Mouse (Mus musculus) hindbrain, embryonic 13.5 days (tissue): Measurements from ENCODE around the gene Stpg4. TPM values are rescaled to one million over a fixed set of nuclear protein-coding genes. Genes with fewer than 3 reads are reported as not detected.

ENCODE experiments used
- ATAC-seq: fragments of 200-750 bp; cut with Nextera tagmentation; 2 replicates; pipeline ENCODE4 v1.8.0; 2017; ENCODE audit warnings: moderate TSS enrichment; ENCODE audit not compliant: low FRiP score
- H3K27ac ChIP-seq: fragments of 300-500 bp; sonication (generic); 2 replicates; pipeline ENCODE4 v1.5.1; 2015; ENCODE audit warnings: inconsistent platforms, mild to moderate bottlenecking, moderate library complexity
- H3K27me3 ChIP-seq: fragments of 300-500 bp; sonication (generic); 2 replicates; pipeline ENCODE4 v1.6.1; 2015; ENCODE audit warnings: mild to moderate bottlenecking, inconsistent platforms
- H3K36me3 ChIP-seq: fragments of 300-500 bp; sonication (generic); 2 replicates; pipeline ENCODE4 v1.6.1; 2015; ENCODE audit warnings: mild to moderate bottlenecking, inconsistent platforms
- H3K4me1 ChIP-seq: fragments of 300-500 bp; sonication (generic); replicated peaks from 2 replicates; pipeline ENCODE4 v1.6.1; 2015; ENCODE audit warnings: inconsistent platforms
- H3K4me2 ChIP-seq: fragments of 300-500 bp; sonication (generic); 2 replicates; pipeline ENCODE4 v1.6.1; 2015; ENCODE audit warnings: inconsistent platforms, mild to moderate bottlenecking, moderate library complexity
- H3K4me3 ChIP-seq: fragments of 300-500 bp; sonication (generic); 2 replicates; pipeline ENCODE4 v1.5.1; 2015; ENCODE audit warnings: mild to moderate bottlenecking, inconsistent platforms
- H3K9ac ChIP-seq: fragments of 300-500 bp; sonication (generic); 2 replicates; pipeline ENCODE4 v1.6.1; 2015; ENCODE audit warnings: mild to moderate bottlenecking, inconsistent platforms
- H3K9me3 ChIP-seq: fragments of 300-500 bp; sonication (generic); 2 replicates; pipeline ENCODE4 v1.6.1; 2016; ENCODE audit warnings: inconsistent platforms
- WGBS: fragments of 180-500 bp; shearing (Covaris S2); methylation state at CpG from one replicate; pipeline ENCODE4 v1.1.7; 2015; 5-methylcytosine and 5-hydroxymethylcytosine counted together
- polyA plus RNA-seq: library from polyadenylated mRNA; unstranded; fragments of >200 nt; fragmentation: Nextera tagmentation; extraction: Ambion mirVana; gene quantifications from 2 replicates; pipeline ENCODE4 v1.2.1, GENCODE M21; 2015

The Stpg4 gene
- polyA plus RNA-seq, 1 experiment from 2014 or later, result not detected

GRCm38 (mm10) chr17:87402444-87402843 is 25.1 kb downstream of the Stpg4 start:
- H3K27ac ChIP-seq, result no peak overlapping the region
- WGBS, result 92% methylated on average over 11 of the region's 11 CpGs
- ATAC-seq, result no peak
- H3K9me3 ChIP-seq, result no peaks in the 10 kb centered on the region
- no peaks in the 10 kb centered on the region for H3K36me3 ChIP-seq
- H3K27me3 ChIP-seq, result no peaks in the 10 kb centered on the region
- no peak overlapping the region for H3K4me2 ChIP-seq
- no peaks in the 10 kb centered on the region for H3K4me1 ChIP-seq
- no peak overlapping the region for H3K9ac ChIP-seq
- H3K4me3 ChIP-seq, result no peak overlapping the region

- Histone ChIP-seq H3K36me3 (no peaks in the 10 kb centered on the region), H3K4me3 (no peak overlapping the region), H3K9ac (no peak overlapping the region), H3K4me2 (no peak overlapping the region), H3K27ac (no peak overlapping the region), H3K4me1 (no peaks in the 10 kb centered on the region), H3K27me3 (no peaks in the 10 kb centered on the region), H3K9me3 (no peaks in the 10 kb centered on the region)
- no peak for ATAC-seq
- WGBS, result 69% methylated on average over 11 of the region's 11 CpGs
Observed at GRCm38 (mm10) chr17:87397088-87397487, 30.5 kb downstream of the Stpg4 start.

GRCm38 (mm10) chr17:87391242-87391641 is 36.3 kb downstream of the Stpg4 start:
- Histone ChIP-seq H3K27ac (no peak overlapping the region), H3K9ac (no peak overlapping the region)
- no peak for ATAC-seq

DNA sequence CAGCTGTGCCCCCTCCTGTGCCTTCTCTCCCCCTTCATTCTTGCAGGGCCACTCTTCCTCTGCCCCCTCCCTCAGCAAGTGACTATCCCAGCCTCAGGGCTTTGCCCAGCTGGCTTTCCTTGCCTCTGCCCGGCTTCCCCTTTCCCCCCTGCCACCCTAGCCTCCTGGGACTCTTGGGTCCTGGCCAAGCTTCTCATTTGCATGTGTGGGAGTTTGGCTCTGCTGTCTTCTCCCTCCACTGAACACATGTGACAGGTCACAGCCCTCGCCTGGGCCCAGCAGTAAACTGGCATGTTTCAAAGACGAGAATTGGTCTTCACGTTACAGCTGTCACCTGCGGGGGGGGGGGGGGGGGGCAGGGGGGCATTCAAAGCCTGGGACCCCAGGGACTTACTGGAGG is 40.5 kb downstream of the Stpg4 start:
- peak; percentile 70 for ATAC-seq
- Histone ChIP-seq H3K4me3 (no peak overlapping the region), H3K9me3 (no peaks in the 10 kb centered on the region), H3K4me2 (no peak overlapping the region), H3K9ac (no peak overlapping the region), H3K36me3 (no peaks in the 10 kb centered on the region), H3K27me3 (no peaks in the 10 kb centered on the region), H3K4me1 (peaks cover 12% of the 10 kb centered on the region), H3K27ac (0 out of 2 replicates have a peak overlapping the region, but pooled peaks have one; percentile 12)
- 13% methylated on average over 3 of the region's 5 CpGs for WGBS

More at GRCm38 (mm10) chr17:87391242-87391641, 36.3 kb downstream of the Stpg4 start:
- WGBS, result 71% methylated on average over 7 of the region's 7 CpGs
- Histone ChIP-seq H3K36me3 (no peaks in the 10 kb centered on the region), H3K4me2 (no peak overlapping the region), H3K4me3 (no peak overlapping the region), H3K27me3 (no peaks in the 10 kb centered on the region), H3K9me3 (no peaks in the 10 kb centered on the region), H3K4me1 (peaks cover 12% of the 10 kb centered on the region)

- 65% methylated on average over 3 of the region's 3 CpGs for WGBS
- Histone ChIP-seq H3K9ac (no peak overlapping the region), H3K36me3 (no peaks in the 10 kb centered on the region), H3K4me2 (no peak overlapping the region), H3K4me3 (no peak overlapping the region), H3K4me1 (peaks cover 14% of the 10 kb centered on the region), H3K9me3 (no peaks in the 10 kb centered on the region), H3K27me3 (no peaks in the 10 kb centered on the region), H3K27ac (no peak overlapping the region)
- no peak for ATAC-seq
Observed at GRCm38 (mm10) chr17:87385835-87386234, 41.7 kb downstream of the Stpg4 start.

- Histone ChIP-seq H3K36me3 (no peaks in the 10 kb centered on the region), H3K4me1 (peaks cover 54% of the 10 kb centered on the region), H3K9me3 (no peaks in the 10 kb centered on the region), H3K9ac (no peak overlapping the region; the same call in 1 of the 2 replicates), H3K4me2 (no peak overlapping the region), H3K4me3 (no peak overlapping the region), H3K27me3 (no peaks in the 10 kb centered on the region), H3K27ac (peak overlapping the region; percentile 82; the same call in 1 of the 2 replicates)
- WGBS, result 62% methylated on average over 9 of the region's 9 CpGs
- ATAC-seq, result no peak
Observed at GRCm38 (mm10) chr17:87380681-87381080, 46.9 kb downstream of the Stpg4 start.

DNA sequence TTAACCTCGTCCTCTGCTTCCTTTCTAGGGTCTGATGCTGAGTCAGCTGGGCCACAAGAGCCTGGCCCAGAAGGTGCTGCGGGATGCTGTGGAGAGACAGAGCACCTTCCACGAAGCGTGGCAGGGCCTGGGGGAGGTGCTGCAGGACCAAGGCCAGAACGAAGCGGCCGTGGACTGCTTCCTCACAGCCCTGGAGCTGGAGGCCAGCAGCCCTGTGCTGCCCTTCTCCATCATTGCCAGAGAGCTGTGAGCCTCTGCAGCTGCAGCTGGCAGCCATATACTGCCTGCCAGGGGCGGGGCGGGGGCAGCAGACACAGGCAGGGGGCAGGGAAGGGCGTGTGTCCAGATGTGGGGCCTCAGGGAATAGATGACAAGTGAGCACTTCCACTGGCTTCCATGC is 47.7 kb downstream of the Stpg4 start:
- H3K4me2 ChIP-seq, result no peak overlapping the region
- ATAC-seq, result no peak
- H3K4me3 ChIP-seq, result no peak overlapping the region
- no peaks in the 10 kb centered on the region for H3K9me3 ChIP-seq
- no peaks in the 10 kb centered on the region for H3K36me3 ChIP-seq
- no peaks in the 10 kb centered on the region for H3K27me3 ChIP-seq
- peaks cover 54% of the 10 kb centered on the region for H3K4me1 ChIP-seq
- 57% methylated on average over 10 of the region's 10 CpGs for WGBS
- peak overlapping the region; percentile 49; the same call in 1 of the 2 replicates for H3K9ac ChIP-seq
- H3K27ac ChIP-seq, result peak overlapping the region; percentile 82

DNA sequence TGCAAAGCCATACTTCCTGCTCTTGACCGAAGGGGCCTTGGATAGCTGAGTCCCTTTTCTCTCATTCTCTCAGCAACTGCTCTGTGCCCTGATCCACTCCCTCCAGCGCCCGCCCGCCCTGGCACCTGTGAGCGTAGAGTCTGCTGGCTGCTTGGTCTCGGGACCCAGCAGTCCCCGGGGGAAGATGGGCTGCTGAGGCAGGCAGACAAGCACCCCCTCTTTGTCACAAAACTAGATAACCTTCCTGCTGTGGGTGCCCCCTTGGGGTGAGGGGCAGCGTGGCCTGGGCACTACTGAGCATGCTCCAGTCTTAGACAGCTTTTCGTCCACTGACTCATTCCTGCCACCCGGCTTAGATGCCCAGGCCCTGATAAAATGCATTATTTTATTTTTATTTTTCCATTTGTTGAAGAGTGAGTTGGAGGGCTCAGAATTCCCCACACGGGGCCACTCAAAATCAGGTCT is 48.3 kb downstream of the Stpg4 start:
- no peak for ATAC-seq
- no peak overlapping the region for H3K4me3 ChIP-seq
- no peak overlapping the region for H3K4me2 ChIP-seq
- 0 out of 2 replicates have a peak overlapping the region, but pooled peaks have one; percentile 49 for H3K9ac ChIP-seq
- WGBS, result 76% methylated on average over 11 of the region's 11 CpGs
- H3K27ac ChIP-seq, result peak overlapping the region; percentile 82
- H3K36me3 ChIP-seq, result no peaks in the 10 kb centered on the region
- H3K9me3 ChIP-seq, result no peaks in the 10 kb centered on the region
- H3K4me1 ChIP-seq, result peaks cover 54% of the 10 kb centered on the region
- H3K27me3 ChIP-seq, result no peaks in the 10 kb centered on the region

DNA sequence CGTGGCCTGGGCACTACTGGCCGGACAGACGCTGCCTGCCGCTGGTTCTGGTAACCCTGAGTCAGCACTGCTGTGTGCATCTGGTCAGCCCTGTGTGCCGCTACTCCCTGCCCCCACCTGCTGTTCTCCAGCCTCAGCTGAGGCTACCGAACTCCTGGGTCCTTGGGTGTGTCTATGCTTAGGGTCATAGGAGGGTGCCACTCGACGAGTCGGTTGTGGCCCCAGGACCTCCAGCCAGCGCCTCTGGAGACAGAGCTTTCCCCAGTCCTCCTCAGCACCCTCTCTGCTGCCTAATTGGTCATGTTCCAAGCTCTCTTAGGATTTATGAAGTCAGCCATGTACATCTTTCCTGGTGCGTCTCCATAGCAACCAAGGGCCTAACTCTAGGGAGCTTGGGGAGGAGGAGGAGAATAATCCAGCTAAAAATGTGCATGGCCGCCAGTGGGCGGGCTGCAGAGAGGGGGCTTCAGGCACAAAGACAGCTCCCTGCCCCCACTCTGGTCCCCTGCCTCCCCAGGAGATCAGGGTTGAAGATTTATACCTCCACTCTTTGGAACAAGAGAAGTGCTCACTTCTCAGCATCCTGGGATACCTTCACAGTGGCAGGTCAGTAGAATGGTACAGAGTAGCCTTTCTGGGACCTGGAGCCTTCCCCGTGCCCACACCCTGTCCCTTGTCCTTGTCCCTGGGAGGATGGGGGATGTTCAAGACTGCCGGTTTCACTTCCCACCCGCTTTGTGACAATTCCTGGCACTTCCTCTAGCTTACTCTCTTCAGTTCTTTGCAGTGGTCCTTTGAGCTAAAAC is 49.0 kb downstream of the Stpg4 start:
- H3K9me3 ChIP-seq, result no peaks in the 10 kb centered on the region
- H3K4me2 ChIP-seq, result 0 out of 2 replicates have a peak overlapping the region, but pooled peaks have one; percentile 16
- peak overlapping the region; percentile 35; the same call in 1 of the 2 replicates for H3K9ac ChIP-seq
- peak; percentile 55; the same call in 1 of the 2 replicates for ATAC-seq
- no peak overlapping the region for H3K4me3 ChIP-seq
- H3K4me1 ChIP-seq, result peaks cover 54% of the 10 kb centered on the region
- 41% methylated on average over 16 of the region's 16 CpGs for WGBS
- H3K36me3 ChIP-seq, result no peaks in the 10 kb centered on the region
- peak overlapping the region; percentile 82 for H3K27ac ChIP-seq
- no peaks in the 10 kb centered on the region for H3K27me3 ChIP-seq

GRCm38 (mm10) chr17:87377536-87377935 is 50.0 kb downstream of the Stpg4 start:
- ATAC-seq, result 0 out of 2 replicates have a peak, but pooled peaks have one; percentile 9
- H3K4me1 ChIP-seq, result peaks cover 61% of the 10 kb centered on the region

DNA sequence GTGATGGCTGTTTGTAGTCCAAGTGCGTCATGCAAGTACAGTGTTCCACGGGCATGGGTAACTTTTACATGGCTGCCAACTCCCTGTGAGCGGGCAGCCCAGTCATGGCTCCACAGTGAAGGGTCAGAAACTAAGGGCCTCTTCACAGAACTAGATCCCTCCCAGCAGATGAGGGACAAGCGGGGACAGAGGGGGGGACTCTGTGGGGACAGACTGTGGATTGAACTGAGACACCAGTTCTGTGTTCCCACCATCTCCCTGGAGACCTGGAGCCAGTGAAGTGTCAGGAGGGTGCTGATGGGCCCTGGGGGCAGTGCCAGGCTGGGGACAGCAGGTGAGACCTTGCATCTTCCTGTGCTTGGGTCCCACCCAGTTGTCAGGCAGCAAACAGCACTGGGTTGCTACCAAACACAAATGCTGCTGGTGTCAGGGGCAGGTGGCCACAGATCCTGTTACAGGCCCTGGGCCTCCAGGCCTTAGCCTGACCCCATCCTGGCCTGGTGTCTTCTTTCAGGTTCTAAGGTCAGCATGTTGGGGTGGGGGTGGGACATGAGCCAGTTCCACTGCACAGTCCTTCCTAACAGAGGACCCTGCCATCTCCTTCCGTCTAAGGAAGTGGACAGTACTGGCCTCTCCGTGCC is 50.6 kb downstream of the Stpg4 start:
- Histone ChIP-seq H3K36me3 (no peaks in the 10 kb centered on the region), H3K9me3 (no peaks in the 10 kb centered on the region), H3K4me2 (no peak overlapping the region), H3K9ac (no peak overlapping the region), H3K27me3 (no peaks in the 10 kb centered on the region), H3K4me3 (no peak overlapping the region), H3K4me1 (peaks cover 67% of the 10 kb centered on the region), H3K27ac (peak overlapping the region; percentile 30; the same call in 1 of the 2 replicates)
- 92% methylated on average over 6 of the region's 6 CpGs for WGBS
- no peak for ATAC-seq

More at GRCm38 (mm10) chr17:87377536-87377935, 50.0 kb downstream of the Stpg4 start:
- Histone ChIP-seq H3K4me2 (no peak overlapping the region), H3K27ac (peak overlapping the region; percentile 82; the same call in 1 of the 2 replicates), H3K4me3 (no peak overlapping the region), H3K36me3 (no peaks in the 10 kb centered on the region), H3K9me3 (no peaks in the 10 kb centered on the region), H3K27me3 (no peaks in the 10 kb centered on the region), H3K9ac (no peak overlapping the region)
- WGBS, result 64% methylated on average over 6 of the region's 6 CpGs

- WGBS, result 64% methylated on average over 10 of the region's 10 CpGs
- peak overlapping the region; percentile 4 for H3K27ac ChIP-seq
- no peaks in the 10 kb centered on the region for H3K27me3 ChIP-seq
- no peak overlapping the region for H3K4me3 ChIP-seq
- H3K9ac ChIP-seq, result no peak overlapping the region
- no peaks in the 10 kb centered on the region for H3K36me3 ChIP-seq
- peaks cover 68% of the 10 kb centered on the region for H3K4me1 ChIP-seq
- no peak for ATAC-seq
- no peaks in the 10 kb centered on the region for H3K9me3 ChIP-seq
- H3K4me2 ChIP-seq, result no peak overlapping the region
Observed at GRCm38 (mm10) chr17:87375941-87376511, 51.5 kb downstream of the Stpg4 start.
